Mouse (Mus musculus) small intestine, adult 2 months (tissue): ENCODE results near the gene Sgms1.

Source experiments
- CTCF ChIP-seq: fragments of 200-500 bp; IDR thresholded peaks from 2 replicates; pipeline ENCODE4 v1.5.1; 2012; ENCODE audit warnings: low read depth, mild to moderate bottlenecking, control low read depth, inconsistent platforms, low read length, moderate library complexity, mixed read lengths; ENCODE audit not compliant: insufficient replicate concordance, insufficient read length; ENCODE audit errors: extremely low read depth
- POLR2A ChIP-seq: fragments of 200-500 bp; IDR thresholded peaks from 2 replicates; pipeline ENCODE4 v1.6.1; 2012; ENCODE audit warnings: low read depth, mild to moderate bottlenecking, control low read depth, inconsistent platforms, low read length, moderate library complexity

- no peak for TF ChIP-seq POLR2A
- TF ChIP-seq CTCF = no peak
Measured at GRCm38 (mm10) chr19:32234717-32235434, 154.6 kb downstream of the Sgms1 start.
